Mouse (Mus musculus) midbrain, postnatal 0 days (tissue): ENCODE measurements around the gene Rasgef1b. TPM values are rescaled to one million over a fixed set of nuclear protein-coding genes. Genes with fewer than 3 reads are reported as not detected.
A peak's percentile ranks its signal among the peaks of the same experiment; 100 is the strongest.

Source experiments
- ATAC-seq: fragments of 200-750 bp; cut with Nextera tagmentation; 2 replicates; pipeline ENCODE4 v1.8.0; 2017; ENCODE audit warnings: moderate number of reproducible peaks, mild to moderate bottlenecking, moderate TSS enrichment, moderate library complexity; ENCODE audit not compliant: low FRiP score
- DNase-seq: peaks from one replicate; pipeline ENCODE4 v3.0.0-alpha.2; 2015; ENCODE audit warnings: low spot score
- H3K27ac ChIP-seq: fragments of 300-500 bp; sonication (generic); 2 replicates; pipeline ENCODE4 v1.5.1; 2014; ENCODE audit warnings: low read depth, mild to moderate bottlenecking, low read length, mixed read lengths
- H3K27me3 ChIP-seq: fragments of 300-500 bp; sonication (generic); 2 replicates; pipeline ENCODE4 v1.6.1; 2014; ENCODE audit warnings: low read length, control low read depth, mixed read lengths; ENCODE audit not compliant: insufficient read depth
- H3K36me3 ChIP-seq: fragments of 300-500 bp; sonication (generic); 2 replicates; pipeline ENCODE4 v1.6.1; 2014; ENCODE audit warnings: low read length, control low read depth, mixed read lengths; ENCODE audit not compliant: insufficient read depth
- H3K4me1 ChIP-seq: fragments of 300-500 bp; sonication (generic); 2 replicates; pipeline ENCODE4 v1.6.1; 2014; ENCODE audit warnings: mild to moderate bottlenecking, control low read depth, antibody characterized with exemption, low read length, mixed read lengths; ENCODE audit not compliant: insufficient read depth
- H3K4me2 ChIP-seq: fragments of 300-500 bp; sonication (generic); 2 replicates; pipeline ENCODE4 v1.6.1; 2014; ENCODE audit warnings: low read depth, mild to moderate bottlenecking, low read length, mixed read lengths; ENCODE audit not compliant: poor library complexity, severe bottlenecking
- H3K4me3 ChIP-seq: fragments of 300-500 bp; sonication (generic); 2 replicates; pipeline ENCODE4 v1.5.1; 2014; ENCODE audit warnings: low read depth, mild to moderate bottlenecking, low read length, moderate library complexity
- H3K9ac ChIP-seq: fragments of 300-500 bp; sonication (generic); replicated peaks from 2 replicates; pipeline ENCODE4 v1.6.1; 2014; ENCODE audit warnings: mild to moderate bottlenecking, low read length, moderate library complexity, mixed read lengths; ENCODE audit not compliant: poor library complexity, severe bottlenecking
- H3K9me3 ChIP-seq: fragments of 300-500 bp; sonication (generic); 2 replicates; pipeline ENCODE4 v1.6.1; 2016; ENCODE audit warnings: low read length, control low read depth
- CTCF ChIP-seq: IDR thresholded peaks from 2 replicates; pipeline ENCODE4 v1.5.1; 2016; ENCODE audit warnings: antibody characterized with exemption, mild to moderate bottlenecking
- WGBS: fragments of 180-500 bp; shearing (Covaris S2); extraction: QIAGEN DNeasy Blood & Tissue Kit; methylation state at CpG from one replicate; pipeline ENCODE4 v1.1.7; 2014; 5-methylcytosine and 5-hydroxymethylcytosine counted together
- polyA plus RNA-seq: library from polyadenylated mRNA; unstranded; fragments of >200 nt; fragmentation: Nextera tagmentation; extraction: Ambion mirVana; gene quantifications from 2 replicates; pipeline ENCODE4 v1.2.1, GENCODE M21; 2015
- total RNA-seq: library from RNA; depleted of rRNA; stranded (reverse); fragments of >200 nt; gene quantifications from 2 replicates; pipeline ENCODE4 v1.2.3, GENCODE M21; 2014

Rasgef1b gene
- total and polyA plus RNA-seq, 2 experiments from 2014 or later, result 36.0 to 44.6 TPM

DNA sequence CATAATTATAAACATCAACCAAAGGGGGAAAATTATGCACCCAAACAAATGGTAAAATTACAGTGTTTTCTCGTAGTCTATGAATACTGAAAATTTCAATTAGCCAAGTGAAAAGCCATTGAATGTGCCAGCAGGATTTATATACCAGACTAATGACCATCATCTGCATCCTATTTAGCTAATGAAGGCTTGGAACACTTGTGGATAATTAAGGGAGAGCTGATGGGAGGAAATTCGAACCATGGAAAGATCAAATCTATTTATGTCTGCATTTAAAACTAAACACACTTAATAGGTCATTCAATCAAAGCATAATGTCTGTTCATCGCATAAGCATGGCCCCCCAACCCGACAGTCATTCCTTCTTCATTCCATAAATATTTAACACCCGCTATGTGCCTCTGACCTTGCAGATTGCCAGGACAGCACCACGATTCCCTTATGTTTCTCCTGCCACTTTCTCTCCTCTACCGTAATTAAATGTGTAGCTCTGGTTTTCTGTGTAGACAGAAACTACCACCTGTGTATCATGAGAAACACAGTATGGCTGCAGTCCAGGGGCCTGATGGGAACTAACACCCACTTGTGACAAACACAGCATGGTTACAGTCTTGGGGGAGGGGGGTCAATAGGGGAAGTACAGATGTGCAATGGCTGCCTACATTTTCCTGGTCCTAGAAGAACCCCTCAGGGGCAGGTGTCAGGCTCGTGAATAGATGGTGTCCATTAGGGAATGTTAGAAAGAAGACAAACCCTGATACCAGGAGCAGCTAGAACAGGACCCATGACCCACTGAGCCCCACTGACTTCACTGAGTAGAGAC is 164.2 kb downstream of the Rasgef1b start:
- no peaks in the 10 kb centered on the region for H3K9me3 ChIP-seq
- H3K4me3 ChIP-seq, result no peak overlapping the region
- no peaks in the 10 kb centered on the region for H3K27me3 ChIP-seq
- H3K9ac ChIP-seq, result no peak overlapping the region
- H3K36me3 ChIP-seq, result no peaks in the 10 kb centered on the region
- H3K4me1 ChIP-seq, result no peaks in the 10 kb centered on the region
- WGBS, result 75% methylated on average over 8 of the region's 8 CpGs
- TF ChIP-seq CTCF, result no peak
- ATAC-seq, result no peak
- no peak overlapping the region for H3K27ac ChIP-seq
- H3K4me2 ChIP-seq, result no peak overlapping the region
- DNase-seq, result no peak

GRCm38 (mm10) chr5:99562096-99562495 is 166.8 kb downstream of the Rasgef1b start:
- Histone ChIP-seq H3K36me3 (no peaks in the 10 kb centered on the region), H3K27me3 (no peaks in the 10 kb centered on the region), H3K9me3 (no peaks in the 10 kb centered on the region), H3K4me3 (no peak overlapping the region), H3K27ac (no peak overlapping the region), H3K9ac (no peak overlapping the region), H3K4me2 (no peak overlapping the region), H3K4me1 (no peaks in the 10 kb centered on the region)
- WGBS, result 83% methylated on average over 6 of the region's 6 CpGs
- no peak for DNase-seq
- no peak for TF ChIP-seq CTCF
- no peak for ATAC-seq

- no peaks in the 10 kb centered on the region for H3K36me3 ChIP-seq
- 14% methylated on average over 3 of the region's 3 CpGs for WGBS
- ATAC-seq, result no peak
Measured at GRCm38 (mm10) chr5:99559814-99560213, 169.1 kb downstream of the Rasgef1b start.

GRCm38 (mm10) chr5:99558231-99558630 is 170.6 kb downstream of the Rasgef1b start:
- Histone ChIP-seq H3K4me1 (no peaks in the 10 kb centered on the region), H3K4me3 (no peak overlapping the region), H3K36me3 (no peaks in the 10 kb centered on the region), H3K27me3 (no peaks in the 10 kb centered on the region), H3K9ac (no peak overlapping the region), H3K4me2 (no peak overlapping the region), H3K27ac (no peak overlapping the region), H3K9me3 (no peaks in the 10 kb centered on the region)
- 37% methylated on average over 9 of the region's 9 CpGs for WGBS
- ATAC-seq, result no peak
- no peak for TF ChIP-seq CTCF
- no peak for DNase-seq

More at GRCm38 (mm10) chr5:99559814-99560213, 169.1 kb downstream of the Rasgef1b start:
- Histone ChIP-seq H3K4me3 (no peak overlapping the region), H3K4me2 (no peak overlapping the region), H3K27me3 (no peaks in the 10 kb centered on the region), H3K4me1 (no peaks in the 10 kb centered on the region), H3K9me3 (no peaks in the 10 kb centered on the region), H3K9ac (no peak overlapping the region), H3K27ac (no peak overlapping the region)
- DNase-seq, result peak; percentile 33
- TF ChIP-seq CTCF, result no peak

DNA sequence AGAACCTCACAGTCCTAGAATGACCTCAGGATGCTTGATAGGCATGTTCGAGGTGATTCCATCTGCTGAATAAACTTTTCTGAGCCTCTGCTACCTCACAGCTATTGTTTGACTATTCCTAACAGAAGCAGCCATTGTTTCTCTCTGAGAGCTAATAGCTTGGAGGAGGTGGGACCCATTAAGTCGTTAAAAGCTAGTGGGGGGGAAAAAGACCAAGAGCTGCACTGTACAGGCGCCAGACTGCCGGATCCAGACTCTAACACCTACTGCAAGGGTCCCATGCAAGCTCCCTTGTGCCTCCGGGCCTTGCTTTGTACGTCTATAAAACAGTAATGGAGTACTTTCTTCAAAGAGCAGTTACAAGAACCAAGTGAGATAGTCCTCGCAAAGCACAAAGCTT is 176.2 kb downstream of the Rasgef1b start:
- Histone ChIP-seq H3K9me3 (no peaks in the 10 kb centered on the region), H3K27ac (no peak overlapping the region), H3K27me3 (no peaks in the 10 kb centered on the region), H3K36me3 (no peaks in the 10 kb centered on the region), H3K9ac (no peak overlapping the region), H3K4me2 (no peak overlapping the region), H3K4me3 (no peak overlapping the region), H3K4me1 (no peaks in the 10 kb centered on the region)
- no peak for TF ChIP-seq CTCF
- no peak for DNase-seq
- WGBS, result 63% methylated on average over 7 of the region's 7 CpGs
- no peak for ATAC-seq

DNA sequence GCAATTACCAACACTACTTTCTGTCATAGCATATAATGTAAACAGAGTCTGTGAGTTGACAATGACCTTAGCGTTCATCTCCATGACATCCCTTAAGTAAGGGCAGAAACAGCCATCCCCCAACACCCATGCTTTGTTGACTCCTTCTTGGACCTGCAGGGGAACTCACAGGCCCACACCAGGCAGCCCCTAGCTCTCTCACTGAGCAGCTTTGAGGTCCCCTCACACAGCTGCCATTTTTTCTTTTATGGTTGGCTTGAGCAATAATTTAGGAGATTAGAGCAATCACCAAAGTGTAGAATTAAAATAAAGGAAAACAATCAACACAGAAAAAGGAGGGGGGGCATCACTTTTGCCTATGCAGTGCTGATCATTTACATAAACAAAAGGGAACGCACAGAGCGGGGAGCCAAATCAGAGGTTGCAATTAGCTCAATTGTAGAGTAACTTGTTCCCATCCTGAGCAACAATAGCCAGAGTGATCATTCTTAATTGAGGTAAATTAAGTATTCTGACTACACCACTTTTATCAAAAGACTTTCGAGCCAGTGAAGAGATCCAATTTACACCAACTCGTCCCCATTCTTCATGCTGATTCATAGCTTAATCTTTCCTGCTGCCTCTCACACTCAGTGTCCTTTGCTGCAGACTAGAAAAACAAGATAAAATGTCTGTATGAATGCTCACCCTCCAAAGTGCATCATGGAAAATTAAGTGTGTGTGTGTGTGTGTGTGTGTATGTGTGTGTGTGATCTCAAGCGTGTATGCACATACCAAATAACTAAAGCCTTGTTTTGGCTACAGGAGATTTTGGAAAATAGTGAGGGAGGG is 184.0 kb downstream of the Rasgef1b start:
- Histone ChIP-seq H3K9ac (no peak overlapping the region), H3K27me3 (no peaks in the 10 kb centered on the region), H3K4me2 (no peak overlapping the region), H3K27ac (no peak overlapping the region), H3K9me3 (no peaks in the 10 kb centered on the region), H3K36me3 (no peaks in the 10 kb centered on the region), H3K4me1 (0 out of 2 replicates have a peak, but pooled peaks cover 3% of the 10 kb centered on the region), H3K4me3 (no peak overlapping the region)
- 43% methylated on average over 6 of the region's 6 CpGs for WGBS
- TF ChIP-seq CTCF, result no peak
- DNase-seq (no peak), ATAC-seq (no peak)
